ENCODE assay signal across 19 mouse cellular contexts in genomic region chr9:24490516-24490915, GRCm38 (mm10). TPM values are rescaled to one million over a fixed set of nuclear protein-coding genes. Genes with fewer than 3 reads are reported as not detected.
DNase-seq lines count a peak whose midpoint lies in the region; ATAC-seq and TF ChIP-seq lines count a peak whose summit lies in the region.
"Had no signal": no experiment of that assay in that cellular context is flagged by ENCODE, and none has a peak within 500 bp of the region (broad histone marks: within the 10 kb centered on the region; RNA-seq: fewer than 3 reads in every experiment).

No protein-coding gene starts in this region.

- peaks cover 0 to 56% of the 10 kb centered on the region in 2 experiments; a peak in 3 of 4 replicates for H3K36me3 ChIP-seq in MEL (ENCODE audit: control insufficient read depth in 1 of 2, insufficient read depth in 2 of 2, low read length in 2 of 2)
- H3K36me3 ChIP-seq in liver, embryonic 11.5 days (ENCODE audit: control insufficient read depth, insufficient read depth, low read length) = no peaks in the 10 kb centered on the region
- H3K36me3 ChIP-seq in heart, adult 2 months (ENCODE audit: control insufficient read depth, insufficient read depth, low read length) = no peaks in the 10 kb centered on the region
- H3K36me3 ChIP-seq: forebrain, embryonic 15.5 days; heart, embryonic 12.5 days; hindbrain, embryonic 13.5 days; midbrain, embryonic 12.5 days had no signal

- no peaks in the 10 kb centered on the region for H3K27me3 ChIP-seq in MEL (ENCODE audit: control insufficient read depth in 1 of 2, insufficient read depth in 2 of 2, low read length in 2 of 2)
- no peaks in the 10 kb centered on the region for H3K27me3 ChIP-seq in liver, embryonic 11.5 days (replicated peaks; ENCODE audit: control insufficient read depth, insufficient read depth, low read length)
- H3K27me3 ChIP-seq in heart, adult 2 months (ENCODE audit: control insufficient read depth, insufficient read depth, low read length) = no peaks in the 10 kb centered on the region
- H3K27me3 ChIP-seq: CH12.LX; forebrain, embryonic 15.5 days; heart, embryonic 12.5 days; hindbrain, embryonic 13.5 days; midbrain, embryonic 12.5 days had no signal

- no peak; a peak in 1 of 4 replicates for TF ChIP-seq EP300 in MEL (IDR thresholded peaks at IDR 0.05; ENCODE audit: low read depth in 1 of 2, low read length in 2 of 2)
- no peak for TF ChIP-seq EP300 in heart, adult 2 months (IDR thresholded peaks at IDR 0.05; ENCODE audit: insufficient read depth, low read depth, low read length)

- TF ChIP-seq POLR2A in MEL (IDR thresholded peaks at IDR 0.05; ENCODE audit: control insufficient read depth in 1 of 2, insufficient read depth in 1 of 2, low read depth in 1 of 2, low read length in 2 of 2, poor library complexity in 1 of 2) = peak in 1 of 2 experiments; percentile 33; a peak in 1 of 4 replicates
- TF ChIP-seq POLR2A in heart, adult 2 months (IDR thresholded peaks at IDR 0.05; ENCODE audit: insufficient read depth, low read depth, low read length) = no peak

- peak; percentile 80 for DNase-seq in MEL (ENCODE audit: low read depth, low spot score)
- DNase-seq in liver, embryonic 11.5 days (ENCODE audit: low spot score) = no peak
- DNase-seq in gastrocnemius, adult 18-20 months (ENCODE audit: low spot score) = no peak
- DNase-seq in heart, adult 2 months = no peak
- DNase-seq in layer of hippocampus, adult 2 months (ENCODE audit: low spot score in 2 of 2) = no peak
- DNase-seq: cerebellum, adult 9-10 months; left cerebral cortex, postnatal 4 days; right cerebral cortex, adult 18-20 months; thymus, postnatal 36 days had no signal

- no peak overlapping the region for H3K9ac ChIP-seq in MEL (ENCODE audit: control insufficient read depth, low read depth, low read length, poor library complexity, severe bottlenecking)
- no peak overlapping the region for H3K9ac ChIP-seq in liver, embryonic 11.5 days (ENCODE audit: low read depth, low read length)
- no peak overlapping the region for H3K9ac ChIP-seq in heart, adult 2 months (ENCODE audit: low read depth, low read length)
- H3K9ac ChIP-seq: forebrain, embryonic 15.5 days; heart, embryonic 12.5 days; hindbrain, embryonic 13.5 days; midbrain, embryonic 12.5 days had no signal

- peaks cover 32% of the 10 kb centered on the region for H3K79me2 ChIP-seq in MEL (ENCODE audit: control insufficient read depth, insufficient read depth, low read length, poor library complexity)
- no peaks in the 10 kb centered on the region; the same call in 1 of the 2 replicates for H3K79me2 ChIP-seq in heart, adult 2 months (replicated peaks; ENCODE audit: control insufficient read depth, insufficient read depth, low read length)

- H3K4me3 ChIP-seq in MEL (ENCODE audit: control insufficient read depth in 1 of 2, insufficient read depth in 1 of 2, low read depth in 2 of 2, low read length in 2 of 2) = no peak overlapping the region
- H3K4me3 ChIP-seq in liver, embryonic 11.5 days (ENCODE audit: low read depth, low read length) = no peak overlapping the region
- no peak overlapping the region for H3K4me3 ChIP-seq in heart, adult 2 months
- H3K4me3 ChIP-seq in layer of hippocampus, adult 2 months = no peak overlapping the region
- H3K4me3 ChIP-seq: erythroblast, embryonic 14.5 days; forebrain, embryonic 15.5 days; heart, embryonic 12.5 days; hindbrain, embryonic 13.5 days; midbrain, embryonic 12.5 days had no signal

- intact Hi-C loops in heart, adult 2 months (cut with DNase I) = no loop called here

- peak; percentile 43; the same call in 1 of the 2 replicates for ATAC-seq in common myeloid progenitor, adult 5-6 weeks (replicated peaks; ENCODE audit: low read depth, poor library complexity, severe bottlenecking)
- ATAC-seq in liver, embryonic 11.5 days (replicated peaks; ENCODE audit: low FRiP score) = peak; percentile 66
- ATAC-seq in megakaryocyte, adult 5-6 weeks (ENCODE audit: poor library complexity, severe bottlenecking) = peak; percentile 51; the same call in 1 of the 2 replicates
- ATAC-seq: forebrain, embryonic 15.5 days; inflammation-experienced regulatory T-cells, adult 6 months had no signal

- TF ChIP-seq CTCF in MEL (IDR thresholded peaks at IDR 0.05 in 2 of 3, conservative IDR thresholded peaks at IDR 0.05 in 1 of 3; ENCODE audit: control insufficient read depth in 1 of 3, insufficient read depth in 1 of 3, low read depth in 2 of 3, low read length in 3 of 3, poor library complexity in 1 of 3, severe bottlenecking in 1 of 3) = no peak
- TF ChIP-seq CTCF in heart, adult 2 months (IDR thresholded peaks at IDR 0.05) = no peak
- no peak for TF ChIP-seq CTCF in layer of hippocampus, adult 2 months (conservative IDR thresholded peaks at IDR 0.05)

- no peak overlapping the region for H3K4me2 ChIP-seq in liver, embryonic 11.5 days
- H3K4me2 ChIP-seq: forebrain, embryonic 15.5 days; heart, embryonic 12.5 days; hindbrain, embryonic 13.5 days; midbrain, embryonic 12.5 days had no signal

- H3K9me3 ChIP-seq in MEL (replicated peaks; ENCODE audit: insufficient read depth, low read length) = no peaks in the 10 kb centered on the region
- no peaks in the 10 kb centered on the region for H3K9me3 ChIP-seq in liver, embryonic 11.5 days (ENCODE audit: control insufficient read depth, low read length)
- H3K9me3 ChIP-seq: forebrain, embryonic 15.5 days; heart, embryonic 12.5 days; hindbrain, embryonic 13.5 days; midbrain, embryonic 12.5 days had no signal

- 61% methylated on average over 5 of the region's 5 CpGs for WGBS in liver, embryonic 11.5 days
- 83% methylated on average over 5 of the region's 5 CpGs for WGBS in heart, adult 2 months

- H3K4me1 ChIP-seq in MEL (ENCODE audit: control insufficient read depth in 1 of 2, insufficient read depth in 2 of 2, low read length in 2 of 2) = peaks cover 34 to 50% of the 10 kb centered on the region in 2 experiments
- peaks cover 41% of the 10 kb centered on the region for H3K4me1 ChIP-seq in liver, embryonic 11.5 days (replicated peaks; ENCODE audit: control insufficient read depth, insufficient read depth, low read length)
- H3K4me1 ChIP-seq in heart, adult 2 months (ENCODE audit: control insufficient read depth, insufficient read depth, low read length) = no peaks in the 10 kb centered on the region
- H3K4me1 ChIP-seq: forebrain, embryonic 15.5 days; hindbrain, embryonic 13.5 days; midbrain, embryonic 12.5 days had no signal

- no peak for TF ChIP-seq RAD21 in MEL (IDR thresholded peaks at IDR 0.05; ENCODE audit: low read depth, low read length)

- H3K27ac ChIP-seq in MEL (ENCODE audit: control insufficient read depth, low read depth, low read length) = peak overlapping the region; percentile 53; the same call in 1 of the 2 replicates
- peak overlapping the region; percentile 62; the same call in 1 of the 2 replicates for H3K27ac ChIP-seq in liver, embryonic 11.5 days (ENCODE audit: low read depth, low read length)
- no peak overlapping the region for H3K27ac ChIP-seq in heart, adult 2 months
- H3K27ac ChIP-seq in layer of hippocampus, adult 2 months = no peak overlapping the region
- H3K27ac ChIP-seq: forebrain, embryonic 15.5 days; hindbrain, embryonic 13.5 days; kidney, postnatal 0 days; midbrain, embryonic 12.5 days had no signal

TF ChIP-seq in MEL, 35 proteins besides CTCF, POLR2A, EP300 and RAD21:
- TF ChIP-seq MAX (IDR thresholded peaks at IDR 0.05; ENCODE audit: low read length) (peak; percentile 59), NELFE (IDR thresholded peaks at IDR 0.05; ENCODE audit: low read depth, low read length) (0 out of 2 replicates have a peak, but pooled peaks have one; percentile 22), GABPA (IDR thresholded peaks at IDR 0.05; ENCODE audit: low read depth, low read length) (no peak), MXI1 (IDR thresholded peaks at IDR 0.05; ENCODE audit: low read depth, low read length) (peak; percentile 53; the same call in 1 of the 2 replicates), TBP (IDR thresholded peaks at IDR 0.05; ENCODE audit: low read depth, low read length) (0 out of 2 replicates have a peak, but pooled peaks have one; percentile 32), RCOR1 (IDR thresholded peaks at IDR 0.05; ENCODE audit: low read depth, low read length) (0 out of 2 replicates have a peak, but pooled peaks have one; percentile 15), ZKSCAN1 (IDR thresholded peaks at IDR 0.05; ENCODE audit: low read depth, low read length) (no peak), MYC (IDR thresholded peaks at IDR 0.05; ENCODE audit: low read depth, low read length) (peak; percentile 65; the same call in 1 of the 2 replicates)

RNA-seq across cellular contexts. Expression of gene Dpy19l1, which starts 12.4 kb away (rescaled TPM):
- 35.3 TPM in 2 replicates for total RNA-seq in MEL (2012; rRNA removed)
- 10 to 100 TPM; 26.9 to 71.6 TPM for polyA plus RNA-seq in MEL (2012; ENCODE audit: insufficient read depth in 1 of 2, insufficient read length in 2 of 2, low read depth in 1 of 2, low replicate concordance in 2 of 2, missing spikeins in 1 of 2)
- 69.0 and 74.7 TPM in 2 replicates for total RNA-seq in common myeloid progenitor, adult 5-6 weeks (2017)
- 23.5 and 26.0 TPM in 2 replicates for polyA plus RNA-seq in liver, embryonic 11.5 days (2014; fragmentation: Nextera tagmentation; extraction: Ambion mirVana)
- total RNA-seq in megakaryocyte, adult 5-6 weeks (2015) = 69.0 and 75.6 TPM in 2 replicates
- total RNA-seq in megakaryocyte, adult 5-6 weeks (2017) = 95.8 and 98.4 TPM in 2 replicates
- 1 to 10 TPM; 2.9 to 3.4 TPM for total RNA-seq in gastrocnemius, adult 18-20 months (2021)
- 1 to 10 TPM; 6.9 TPM for total RNA-seq in heart, adult 2 months (2021)
- polyA plus RNA-seq in heart, adult 2 months (2012; rRNA removed) = 5.1 and 7.6 TPM in 2 replicates
- total RNA-seq in layer of hippocampus, adult 2 months (2021) = 10 to 100 TPM; 36.5 to 38.0 TPM

Comparison
In these comparisons a context has a peak if more than half of its experiments do, and no peak if none do; other contexts are left out.
1. H3K27ac ChIP-seq: peak in MEL (single experiment) and liver, embryonic 11.5 days (single experiment); none in heart, adult 2 months (single experiment) and layer of hippocampus, adult 2 months (single experiment).
2. Peak in every context shown above with its lines, with median percentiles within 50 percentile points of each other: ATAC-seq.